Mouse (Mus musculus) cerebellum, adult 2 months (tissue): Measurements from ENCODE around the gene Mib2. TPM values are rescaled to one million over a fixed set of nuclear protein-coding genes. Genes with fewer than 3 reads are reported as not detected.
"Not testable (repeated sequence)": the region's sequence is repeated elsewhere in the genome, so short reads cannot be mapped to it uniquely, and the experiment has no call there.

Experiments used
- DNase-seq, 2 experiments: peaks; one replicate each; pipeline ENCODE4 v3.0.0; 2021
- H3K27ac ChIP-seq: fragments of 200-500 bp; 2 replicates; pipeline ENCODE4 v1.5.1; 2012; ENCODE audit warnings: low read length, control low read depth, inconsistent platforms; ENCODE audit not compliant: insufficient read depth
- H3K27me3 ChIP-seq: fragments of 200-500 bp; 2 replicates; pipeline ENCODE4 v1.6.1; 2012; ENCODE audit warnings: inconsistent platforms, mild to moderate bottlenecking, low read length, moderate library complexity; ENCODE audit not compliant: control insufficient read depth, insufficient read depth
- H3K4me1 ChIP-seq: fragments of 200-500 bp; 2 replicates; pipeline ENCODE4 v1.6.1; 2011; ENCODE audit warnings: low read length; ENCODE audit not compliant: control insufficient read depth, insufficient read depth
- H3K4me3 ChIP-seq: fragments of 200-500 bp; replicated peaks from 2 replicates; pipeline ENCODE3; 2011; ENCODE audit warnings: mild to moderate bottlenecking, low read depth, low read length, control low read depth; ENCODE audit not compliant: insufficient read depth
- CTCF ChIP-seq: fragments of 200-500 bp; IDR thresholded peaks from 2 replicates; pipeline ENCODE4 v1.5.1; 2011; ENCODE audit warnings: low read depth, mild to moderate bottlenecking, control low read depth, low read length, moderate library complexity, borderline replicate concordance; ENCODE audit not compliant: insufficient read depth
- POLR2A ChIP-seq: fragments of 200-500 bp; IDR thresholded peaks from 2 replicates; pipeline ENCODE4 v1.6.1; 2011; ENCODE audit warnings: low read length, control low read depth, borderline replicate concordance; ENCODE audit not compliant: insufficient read depth
- WGBS: fragments of 180-500 bp; shearing (Covaris S2); methylation state at CpG from one replicate; pipeline ENCODE4 v1.1.7; 2018; 5-methylcytosine and 5-hydroxymethylcytosine counted together
- polyA plus RNA-seq: library from polyadenylated mRNA; depleted of rRNA; stranded (reverse); fragments of >200 nt; gene quantifications from 2 replicates; pipeline ENCODE4 v1.2.3, GENCODE M21; 2012

Gene Mib2
- polyA plus RNA-seq, 1 experiment: 146 TPM

- Histone ChIP-seq H3K4me1 (peaks cover 18% of the 10 kb centered on the region; the same call in 1 of the 2 replicates), H3K27ac (peak overlapping the region; percentile 73), H3K4me3 (peak overlapping the region; percentile 60), H3K27me3 (no peaks in the 10 kb centered on the region)
- peak in 1 of 2 experiments; percentile 66 for DNase-seq
- WGBS: 21% methylated on average over 36 of the region's 36 CpGs
- peak; percentile 31; the same call in 1 of the 2 replicates for TF ChIP-seq POLR2A
- no peak for TF ChIP-seq CTCF
Observed at GRCm38 (mm10) chr4:155652283-155653085, 16.5 kb downstream of the Mib2 start.

GRCm38 (mm10) chr4:155651553-155652269 is 17.3 kb downstream of the Mib2 start:
- H3K27me3 ChIP-seq: no peaks in the 10 kb centered on the region
- no peak overlapping the region for H3K4me3 ChIP-seq
- TF ChIP-seq POLR2A (no peak), CTCF (no peak)
- H3K27ac ChIP-seq: no peak overlapping the region
- 73% methylated on average over 15 of the region's 15 CpGs for WGBS
- DNase-seq: peak in 1 of 2 experiments; percentile 31
- peaks cover 18% of the 10 kb centered on the region; the same call in 1 of the 2 replicates for H3K4me1 ChIP-seq

- WGBS: 29% methylated on average over 11 of the region's 11 CpGs
- Histone ChIP-seq H3K27me3 (no peaks in the 10 kb centered on the region), H3K4me3 (no peak overlapping the region), H3K4me1 (peaks cover 12% of the 10 kb centered on the region; the same call in 1 of the 2 replicates), H3K27ac (no peak overlapping the region)
- peak; percentile 23 to 25 for DNase-seq
- TF ChIP-seq CTCF: no peak
- TF ChIP-seq POLR2A: no peak
Observed at GRCm38 (mm10) chr4:155649355-155649754, 19.6 kb downstream of the Mib2 start.

- DNase-seq: no peak
- 96% methylated on average over 5 of the region's 5 CpGs for WGBS
- TF ChIP-seq POLR2A: no peak
- no peak for TF ChIP-seq CTCF
- Histone ChIP-seq H3K27ac (no peak overlapping the region), H3K4me1 (no peaks in the 10 kb centered on the region), H3K4me3 (no peak overlapping the region), H3K27me3 (no peaks in the 10 kb centered on the region)
Observed at GRCm38 (mm10) chr4:155645721-155646120, 23.3 kb downstream of the Mib2 start.

GRCm38 (mm10) chr4:155645308-155645707 is 23.7 kb downstream of the Mib2 start, which contains the start of gene Gm10563:
TSS of gene Gm10563 (minus strand) at chr4:155645408.
- H3K4me1 ChIP-seq, H3K27me3 ChIP-seq, H3K4me3 ChIP-seq, H3K27ac ChIP-seq, DNase-seq: not testable (repeated sequence)
- WGBS: 94% methylated on average over 2 of the region's 2 CpGs

GRCm38 (mm10) chr4:155643531-155643930 is 25.5 kb downstream of the Mib2 start:
- Histone ChIP-seq H3K4me3 (no peak overlapping the region), H3K4me1 (no peaks in the 10 kb centered on the region), H3K27ac (no peak overlapping the region), H3K27me3 (no peaks in the 10 kb centered on the region)
- no peak for DNase-seq
- WGBS: 66% methylated on average over 1 of the region's 1 CpGs
- TF ChIP-seq POLR2A: no peak
- TF ChIP-seq CTCF: no peak

- H3K4me1 ChIP-seq: no peaks in the 10 kb centered on the region; the same call in 1 of the 2 replicates
- no peak overlapping the region for H3K4me3 ChIP-seq
- DNase-seq: no peak
- no peaks in the 10 kb centered on the region for H3K27me3 ChIP-seq
- no peak overlapping the region for H3K27ac ChIP-seq
- TF ChIP-seq POLR2A (no peak), CTCF (no peak)
Observed at GRCm38 (mm10) chr4:155635766-155636499, 33.1 kb downstream of the Mib2 start.
